Mouse (Mus musculus): ENCODE data around the gene Esp4. TPM values are rescaled to one million over a fixed set of nuclear protein-coding genes. Genes with fewer than 3 reads are reported as not detected.
"Not testable (repeated sequence)": the region's sequence is repeated elsewhere in the genome, so short reads cannot be mapped to it uniquely, and the experiment has no call there.

The Esp4 gene
- not detected for total RNA-seq (2021)

DNA sequence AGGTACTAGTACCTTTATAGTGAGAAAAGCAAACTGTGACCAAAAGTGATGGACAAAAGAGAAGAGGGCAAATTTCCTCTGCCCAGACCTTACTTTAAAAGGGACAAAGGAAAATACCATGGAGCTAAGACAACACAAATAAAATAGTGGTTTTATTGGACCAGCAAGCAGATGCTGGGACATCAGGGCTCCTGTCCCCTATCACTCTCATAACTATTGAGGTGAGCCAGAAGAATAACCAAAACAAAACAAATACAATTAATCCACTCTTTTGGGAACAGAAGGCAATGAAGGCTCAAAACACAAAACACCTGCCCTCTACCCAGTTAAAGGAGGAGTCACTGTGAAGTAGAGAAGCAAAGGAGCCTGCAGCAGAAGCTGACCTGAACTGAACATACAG, at the start of gene Esp4:
Esp4 (plus strand) TSS at position 301 of the 400 bp plus-strand sequence.
- no peak for DNase-seq
- intact Hi-C loops (cut with DNase I), result no loop called here

DNA sequence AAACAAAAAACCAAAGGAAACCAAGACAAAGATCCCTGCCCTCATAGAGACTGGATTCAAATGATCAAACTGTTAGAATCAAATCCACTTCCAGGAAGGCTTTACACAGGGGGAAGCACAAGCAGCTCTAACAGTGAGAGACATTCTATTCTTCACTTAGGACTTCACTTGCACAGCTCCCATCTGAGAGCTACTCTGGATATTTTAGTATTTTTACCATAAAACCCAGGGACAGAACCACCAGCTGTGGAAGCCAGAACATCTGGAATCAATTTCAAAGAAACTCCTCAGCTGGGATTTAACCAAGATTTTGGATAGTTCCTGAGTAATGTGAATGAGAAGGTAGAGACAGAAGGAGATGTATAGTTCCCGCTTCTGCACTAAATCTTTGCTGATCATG, 44.9 kb upstream of the Esp4 start:
- intact Hi-C loops (cut with DNase I), result no loop called here
- DNase-seq, result no peak

DNA sequence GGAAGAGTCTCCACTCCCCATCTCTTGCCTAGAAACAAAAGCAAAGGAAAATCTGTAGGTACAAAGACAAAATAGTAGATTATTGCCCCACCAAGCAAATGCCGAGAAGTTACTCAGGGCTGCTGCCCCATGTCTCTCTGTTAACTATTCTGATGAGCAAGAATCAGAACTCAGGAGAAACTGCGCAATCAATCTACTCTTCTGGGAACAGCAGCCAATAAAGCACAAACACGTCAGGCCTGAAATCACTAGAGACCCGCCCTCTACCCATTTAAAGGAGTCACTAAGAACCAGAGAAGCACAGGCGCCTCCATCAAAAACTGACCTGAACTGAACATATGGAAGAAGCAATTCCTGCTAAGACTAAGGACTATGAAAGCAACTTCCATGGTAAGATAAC, 37.2 kb upstream of the Esp4 start, which contains the start of gene Esp6:
Esp6 (plus strand) TSS at position 301 of the 400 bp plus-strand sequence.
- intact Hi-C loops (cut with DNase I), result no loop called here
- no peak for DNase-seq

DNA sequence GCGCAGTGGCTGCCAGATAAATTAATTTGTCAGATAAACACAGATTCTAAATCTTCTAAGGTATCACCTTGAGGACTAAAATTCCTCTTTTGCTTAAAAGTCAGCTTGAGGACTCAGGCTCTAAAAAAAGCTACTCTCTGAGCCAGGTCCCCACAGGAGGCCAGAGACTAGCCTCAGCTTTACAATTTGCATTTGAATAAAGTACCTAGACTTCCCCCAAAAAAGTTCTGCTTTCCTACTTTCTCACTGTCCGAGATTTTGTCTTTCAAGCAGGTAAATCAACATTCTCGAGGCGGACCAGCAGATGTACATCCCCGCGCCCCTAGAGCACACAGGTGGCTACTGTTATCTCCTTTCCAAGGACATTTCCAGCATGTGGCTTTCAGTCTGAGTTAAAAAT, 14.5 kb upstream of the Esp4 start:
- DNase-seq; intact Hi-C loops (cut with DNase I): not testable (repeated sequence)

DNA sequence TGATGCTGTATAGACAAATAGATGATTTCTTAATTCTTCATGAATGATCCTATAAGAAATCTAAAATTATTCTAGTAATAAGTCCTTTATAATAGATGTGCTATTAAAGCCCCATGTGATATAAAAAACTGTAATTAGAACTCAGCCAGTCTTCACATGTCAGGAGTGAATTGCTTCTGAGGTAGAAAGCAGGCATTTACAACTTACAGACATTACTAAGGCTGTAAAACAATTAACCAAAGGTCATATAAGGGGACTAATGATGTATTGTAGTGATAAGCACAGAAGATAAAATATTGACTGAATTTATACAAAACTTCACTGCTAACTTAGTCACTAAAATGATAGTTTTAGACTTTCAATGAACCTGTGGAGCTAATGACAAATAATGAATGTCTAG, 7.1 kb upstream of the Esp4 start:
- intact Hi-C loops (cut with DNase I), result no loop called here

DNA sequence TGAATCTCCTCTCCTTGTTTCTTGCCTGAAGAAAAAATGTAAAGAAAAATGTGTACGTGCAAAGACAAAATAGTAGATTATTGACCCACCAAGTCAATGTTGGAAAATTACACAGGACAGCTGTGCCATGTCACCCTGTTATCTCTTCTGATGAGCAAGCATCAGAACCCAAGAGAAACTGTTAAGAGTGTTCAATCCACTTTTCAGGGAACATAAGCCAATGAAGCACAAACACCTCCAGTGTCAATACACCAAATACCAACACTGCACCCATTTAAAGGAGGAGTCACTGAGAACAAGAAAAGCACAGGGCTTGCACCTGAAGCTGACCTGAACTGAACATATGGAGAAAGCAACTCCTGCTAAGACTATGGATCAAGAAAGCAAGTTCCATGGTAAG, 33.4 kb downstream of the Esp4 start, which contains the start of gene Esp3:
Esp3 (plus strand) TSS at position 301 of the 400 bp plus-strand sequence.
- DNase-seq; intact Hi-C loops (cut with DNase I): not testable (repeated sequence)

More for the DNA sequence above, 7.1 kb upstream of the Esp4 start:
- no peak for DNase-seq

Other genes starting within 250 kb of the Esp4 start
- gene Esp8, start 78.6 kb upstream of the Esp4 start, total RNA-seq (2021), result not detected
- gene Esp6, start 37.1 kb upstream of the Esp4 start, total RNA-seq (2021), result not detected
- not detected for gene Esp3, start 33.5 kb downstream of the Esp4 start, total RNA-seq (2021)
- gene Esp1, start 128.5 kb downstream of the Esp4 start, total RNA-seq (2021), result not detected
- gene Crisp2, start 208.4 kb downstream of the Esp4 start, total RNA-seq (2021), result not detected
- gene Rhag, start 212.5 kb downstream of the Esp4 start, total RNA-seq (2021), result under 1 TPM; 0.22 to 0.89 TPM